Mouse (Mus musculus) bone marrow, adult 2 months (tissue): ENCODE results near the gene Zfp609.

Source experiments
- CTCF ChIP-seq: fragments of 200-500 bp; IDR thresholded peaks from 2 replicates; pipeline ENCODE4 v1.5.1; 2011; ENCODE audit warnings: low read length, control low read depth; ENCODE audit not compliant: control insufficient read depth, insufficient read depth
- POLR2A ChIP-seq: fragments of 200-500 bp; IDR thresholded peaks from 2 replicates; pipeline ENCODE4 v1.6.1; 2011; ENCODE audit warnings: low read depth, mild to moderate bottlenecking, control low read depth, low read length, borderline replicate concordance; ENCODE audit not compliant: control insufficient read depth

DNA sequence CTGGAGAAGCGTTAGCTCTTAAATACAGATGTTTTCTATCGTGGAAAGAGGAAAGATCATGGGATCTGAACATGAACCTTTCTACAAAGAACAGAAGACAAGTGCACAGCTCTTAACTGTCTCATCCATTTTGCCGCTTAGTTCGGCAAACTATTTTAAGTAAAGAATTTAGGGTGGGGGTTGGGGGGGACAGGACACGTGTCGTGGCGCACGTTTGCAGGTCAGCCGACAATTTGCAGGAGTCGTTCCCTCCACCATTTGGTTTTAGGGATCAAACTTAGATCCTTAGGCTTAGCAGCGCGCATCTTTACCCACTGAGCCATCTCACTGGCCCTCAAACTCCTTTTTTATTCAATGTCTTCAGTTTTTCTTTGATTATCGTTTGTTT lies 646 bp upstream of the Zfp609 start:
- TF ChIP-seq CTCF (no peak), POLR2A (no peak)
